Mouse (Mus musculus) E14TG2a.4 (cell line): ENCODE measurements around the gene Tlx3.

Experiments
- CTCF ChIP-seq: conservative IDR thresholded peaks from 2 replicates; pipeline ENCODE4 v1.5.1; 2014; ENCODE audit warnings: low read length
- NANOG ChIP-seq: IDR thresholded peaks from 2 replicates; pipeline ENCODE4 v1.6.1; 2014; ENCODE audit warnings: borderline replicate concordance, low read length, mixed read lengths
- POU5F1 ChIP-seq: IDR thresholded peaks from 2 replicates; pipeline ENCODE4 v1.6.1; 2014; ENCODE audit warnings: low read length, borderline replicate concordance

- TF ChIP-seq CTCF (no peak), POU5F1 (no peak), NANOG (no peak)
Observed at GRCm38 (mm10) chr11:33152997-33153396, 50.4 kb downstream of the Tlx3 start.
